Mouse (Mus musculus) hindbrain, embryonic 15.5 days (tissue): Measurements from ENCODE around the gene Ankrd42. TPM values are rescaled to one million over a fixed set of nuclear protein-coding genes. Genes with fewer than 3 reads are reported as not detected.

Experiments used
- ATAC-seq: fragments of 200-750 bp; cut with Nextera tagmentation; 2 replicates; pipeline ENCODE4 v1.8.0; 2017; ENCODE audit warnings: low read depth, moderate number of reproducible peaks, moderate TSS enrichment; ENCODE audit not compliant: low FRiP score
- H3K27ac ChIP-seq: fragments of 300-500 bp; sonication (generic); replicated peaks from 2 replicates; pipeline ENCODE4 v1.5.1; 2015; ENCODE audit warnings: mild to moderate bottlenecking, inconsistent platforms
- H3K27me3 ChIP-seq: fragments of 300-500 bp; sonication (generic); 2 replicates; pipeline ENCODE4 v1.6.1; 2015; ENCODE audit warnings: control low read depth, inconsistent platforms
- H3K36me3 ChIP-seq: fragments of 300-500 bp; sonication (generic); 2 replicates; pipeline ENCODE4 v1.6.1; 2015; ENCODE audit warnings: control low read depth, inconsistent platforms
- H3K4me1 ChIP-seq: fragments of 300-500 bp; sonication (generic); replicated peaks from 2 replicates; pipeline ENCODE4 v1.6.1; 2015; ENCODE audit warnings: control low read depth, inconsistent platforms
- H3K4me2 ChIP-seq: fragments of 300-500 bp; sonication (generic); 2 replicates; pipeline ENCODE4 v1.6.1; 2015; ENCODE audit warnings: moderate library complexity, mild to moderate bottlenecking, inconsistent platforms
- H3K4me3 ChIP-seq: fragments of 300-500 bp; sonication (generic); 2 replicates; pipeline ENCODE4 v1.5.1; 2015; ENCODE audit warnings: mild to moderate bottlenecking, inconsistent platforms
- H3K9ac ChIP-seq: fragments of 300-500 bp; sonication (generic); 2 replicates; pipeline ENCODE4 v1.6.1; 2015; ENCODE audit warnings: inconsistent platforms
- H3K9me3 ChIP-seq: fragments of 300-500 bp; sonication (generic); 2 replicates; pipeline ENCODE4 v1.6.1; 2016; ENCODE audit warnings: control low read depth, inconsistent platforms
- WGBS: fragments of 180-500 bp; shearing (Covaris S2); methylation state at CpG from one replicate; pipeline ENCODE4 v1.1.7; 2015; 5-methylcytosine and 5-hydroxymethylcytosine counted together
- polyA plus RNA-seq: library from polyadenylated mRNA; unstranded; fragments of >200 nt; fragmentation: Nextera tagmentation; extraction: Ambion mirVana; gene quantifications from 2 replicates; pipeline ENCODE4 v1.2.1, GENCODE M21; 2015

The Ankrd42 gene
- polyA plus RNA-seq: 22.9 and 24.5 TPM in 2 replicates

DNA sequence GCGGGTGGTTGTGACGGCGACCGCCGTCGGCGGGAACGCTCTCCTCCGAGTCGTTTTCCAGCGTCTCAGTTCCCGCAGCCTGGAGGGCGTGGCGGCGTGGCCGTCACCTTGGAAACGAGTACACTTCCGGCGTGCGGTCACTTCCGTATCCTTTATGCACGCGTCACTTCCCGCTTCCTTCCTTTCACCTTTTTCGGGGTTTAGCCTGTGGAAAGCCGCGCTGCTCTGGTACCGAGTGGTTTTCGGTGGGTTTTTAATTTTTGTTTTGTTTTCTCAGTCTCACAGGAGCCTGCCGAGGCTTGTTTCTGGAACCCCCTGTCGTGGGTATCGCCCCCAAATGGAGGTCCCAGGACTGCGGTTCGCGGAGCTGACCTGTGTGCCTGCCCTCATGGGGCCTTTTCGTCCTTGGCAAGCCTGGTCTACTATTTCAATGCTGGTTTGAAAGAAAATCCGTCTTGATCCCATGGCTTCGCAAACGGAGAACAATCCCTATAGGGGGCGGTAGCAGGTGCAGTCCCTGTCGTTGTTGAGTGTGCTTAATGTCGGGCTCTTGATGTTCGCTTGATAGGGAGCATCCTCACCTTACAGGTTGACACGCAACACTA is at the start of gene Ankrd42:
TSS of gene Ankrd42 (minus strand) at position 122 of the 605 bp plus-strand sequence.
- Histone ChIP-seq H3K4me3 (peak within 1 kb of the TSS; percentile 79), H3K27me3 (no peaks in the 10 kb centered on the region), H3K4me2 (peak within 1 kb of the TSS; percentile 96), H3K36me3 (peaks cover 11% of the 10 kb centered on the region), H3K4me1 (peaks cover 24% of the 10 kb centered on the region), H3K9ac (peak within 1 kb of the TSS; percentile 90), H3K9me3 (no peaks in the 10 kb centered on the region), H3K27ac (peak within 1 kb of the TSS; percentile 84)
- peak; percentile 98 for ATAC-seq
- WGBS: under 1% methylated on average over 44 of the region's 44 CpGs

DNA sequence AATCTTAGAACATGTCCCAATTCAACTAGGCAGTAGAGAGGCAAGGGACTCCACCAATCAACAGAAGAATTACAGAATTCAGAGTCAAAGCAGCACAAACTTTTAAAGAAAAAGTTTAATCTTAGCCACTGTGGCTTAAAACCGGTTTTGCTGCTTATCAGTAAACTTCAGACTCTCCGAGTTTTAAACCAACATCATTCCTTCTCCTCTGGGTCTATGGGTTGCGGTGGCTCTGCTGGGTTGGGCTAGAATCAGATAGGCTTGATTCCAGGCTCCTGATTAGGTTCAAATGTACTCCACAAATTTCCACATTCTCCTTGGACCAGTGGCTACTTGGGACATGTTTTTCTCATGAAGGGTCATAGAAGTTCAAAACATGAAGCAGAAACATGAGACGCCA is 40.4 kb upstream of the Ankrd42 start:
- no peaks in the 10 kb centered on the region for H3K9me3 ChIP-seq
- H3K4me3 ChIP-seq: no peak overlapping the region
- H3K4me2 ChIP-seq: no peak overlapping the region
- H3K27ac ChIP-seq: no peak overlapping the region
- no peaks in the 10 kb centered on the region for H3K4me1 ChIP-seq
- H3K36me3 ChIP-seq: no peaks in the 10 kb centered on the region
- no peak for ATAC-seq
- H3K27me3 ChIP-seq: no peaks in the 10 kb centered on the region
- H3K9ac ChIP-seq: no peak overlapping the region
- 81% methylated on average over 4 of the region's 4 CpGs for WGBS

DNA sequence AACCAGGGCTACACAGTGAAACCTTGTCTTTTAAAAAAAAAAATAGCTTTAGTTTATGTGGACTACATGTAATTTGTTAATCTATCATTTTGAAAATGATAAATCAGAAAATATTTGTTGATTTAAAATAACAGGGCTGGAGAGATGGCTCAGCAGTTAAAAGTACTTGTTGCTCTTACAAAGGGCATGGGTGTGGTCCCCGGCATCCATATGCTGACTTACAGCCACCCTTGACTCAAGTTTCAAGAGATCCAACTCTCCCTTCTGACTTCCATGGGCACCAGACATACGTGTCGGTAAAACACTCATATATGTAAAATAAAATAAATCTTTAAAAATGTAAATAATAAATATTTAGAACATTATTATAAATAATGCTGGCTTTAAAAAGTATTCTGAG is 38.2 kb upstream of the Ankrd42 start:
- Histone ChIP-seq H3K4me1 (peaks cover 5% of the 10 kb centered on the region; the same call in 1 of the 2 replicates), H3K4me3 (no peak overlapping the region), H3K9ac (no peak overlapping the region), H3K36me3 (no peaks in the 10 kb centered on the region), H3K9me3 (no peaks in the 10 kb centered on the region), H3K4me2 (no peak overlapping the region), H3K27me3 (no peaks in the 10 kb centered on the region), H3K27ac (no peak overlapping the region)
- 95% methylated on average over 3 of the region's 3 CpGs for WGBS
- no peak for ATAC-seq

DNA sequence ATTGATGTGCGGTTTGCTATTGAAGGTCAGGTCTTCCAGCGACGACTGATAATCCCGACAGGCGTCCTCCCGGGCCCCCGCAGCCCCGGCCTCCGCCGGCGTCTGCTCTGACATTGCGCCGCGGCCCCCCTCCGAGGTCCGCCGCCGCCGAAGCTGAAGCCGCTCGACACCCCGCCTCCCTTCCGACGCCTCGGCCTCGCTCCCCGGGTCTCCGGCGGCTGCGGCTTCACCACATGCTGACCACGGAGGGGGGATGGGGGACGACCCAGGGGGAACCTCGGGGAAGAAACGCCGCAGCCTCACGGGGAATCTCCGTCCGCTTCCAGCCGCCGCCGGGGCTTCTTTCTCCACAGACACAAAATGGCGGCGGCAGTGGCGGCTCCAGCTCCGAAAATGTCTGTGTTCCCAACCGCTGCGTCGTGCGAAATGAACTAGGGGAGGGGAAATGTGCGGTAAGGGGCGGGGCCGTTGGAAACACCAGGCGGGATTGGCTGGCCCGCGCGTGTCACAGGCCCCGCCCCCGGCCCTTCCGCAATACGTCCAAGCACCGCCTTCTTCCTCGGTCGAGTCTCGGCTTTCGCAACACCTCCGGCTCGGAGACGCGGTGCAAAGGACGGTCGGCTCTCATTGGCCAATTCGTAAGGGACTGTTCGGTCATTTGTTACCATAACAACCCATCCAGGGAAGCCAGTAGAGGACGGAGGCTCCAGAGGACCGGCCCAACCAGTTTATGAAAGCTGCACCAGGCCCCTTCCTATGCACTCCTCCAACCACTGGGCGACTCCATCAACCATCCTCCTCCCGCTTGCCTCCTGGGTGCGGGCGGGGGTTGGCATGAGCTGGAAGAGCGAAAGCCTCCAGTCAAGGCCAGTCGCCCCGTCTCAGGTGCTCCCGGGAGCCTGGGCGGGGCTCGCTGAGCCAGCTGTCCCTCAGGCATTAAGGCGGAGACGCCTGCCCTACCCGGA is 32.8 kb upstream of the Ankrd42 start, which contains the start of gene Pcf11:
TSS of gene Pcf11 (minus strand) at position 428 of the 965 bp plus-strand sequence.
- peak; percentile 99 for ATAC-seq
- Histone ChIP-seq H3K4me3 (peak within 1 kb of the TSS; percentile 100), H3K36me3 (no peaks in the 10 kb centered on the region), H3K27ac (peak within 1 kb of the TSS; percentile 97), H3K9me3 (no peaks in the 10 kb centered on the region), H3K9ac (peak within 1 kb of the TSS; percentile 99), H3K4me1 (peaks cover 25% of the 10 kb centered on the region), H3K4me2 (peak within 1 kb of the TSS; percentile 84), H3K27me3 (no peaks in the 10 kb centered on the region)
- under 1% methylated on average over 85 of the region's 88 CpGs for WGBS

DNA sequence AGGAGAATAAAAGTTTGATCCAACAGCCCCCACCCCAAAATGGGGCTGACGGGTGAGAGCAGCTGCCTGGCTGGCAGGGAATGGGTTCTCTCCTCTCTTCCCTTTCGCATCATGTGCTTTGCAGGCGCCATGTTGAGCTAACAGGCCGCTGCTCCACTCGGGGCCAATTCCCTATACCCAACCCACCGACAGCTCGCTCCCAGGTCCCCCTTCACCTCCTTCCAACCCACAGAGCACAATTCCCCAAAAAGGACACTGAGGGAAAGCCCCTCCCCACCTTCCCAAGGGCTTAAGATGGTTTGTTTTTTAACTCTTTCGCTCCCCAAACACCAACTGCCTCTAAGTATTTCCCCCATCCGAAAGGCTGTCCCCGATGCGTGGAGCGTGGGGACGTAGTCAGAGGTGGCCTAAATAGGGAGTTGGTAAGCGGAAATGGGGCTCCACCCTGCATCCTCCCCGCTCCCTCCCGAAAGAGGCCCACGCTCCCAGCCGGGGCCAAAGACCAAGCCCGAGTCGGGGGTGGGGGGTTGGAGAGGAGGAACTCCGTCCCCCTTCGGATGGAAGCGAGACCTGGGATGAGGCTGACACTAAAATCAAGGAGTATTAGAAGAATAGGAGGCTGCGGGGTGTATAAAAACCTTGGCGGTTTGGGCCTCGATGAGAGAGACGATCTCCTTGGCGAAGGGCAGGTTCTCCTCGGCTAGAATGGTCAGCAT is 32.0 kb upstream of the Ankrd42 start:
- peak overlapping the region; percentile 97 for H3K27ac ChIP-seq
- peak overlapping the region; percentile 99 for H3K9ac ChIP-seq
- no peaks in the 10 kb centered on the region for H3K27me3 ChIP-seq
- peak; percentile 2; the same call in 1 of the 2 replicates for ATAC-seq
- H3K36me3 ChIP-seq: no peaks in the 10 kb centered on the region
- H3K4me2 ChIP-seq: peak overlapping the region; percentile 84
- H3K4me3 ChIP-seq: peak overlapping the region; percentile 100
- H3K9me3 ChIP-seq: no peaks in the 10 kb centered on the region
- peaks cover 25% of the 10 kb centered on the region for H3K4me1 ChIP-seq
- WGBS: under 1% methylated on average over 29 of the region's 29 CpGs

DNA sequence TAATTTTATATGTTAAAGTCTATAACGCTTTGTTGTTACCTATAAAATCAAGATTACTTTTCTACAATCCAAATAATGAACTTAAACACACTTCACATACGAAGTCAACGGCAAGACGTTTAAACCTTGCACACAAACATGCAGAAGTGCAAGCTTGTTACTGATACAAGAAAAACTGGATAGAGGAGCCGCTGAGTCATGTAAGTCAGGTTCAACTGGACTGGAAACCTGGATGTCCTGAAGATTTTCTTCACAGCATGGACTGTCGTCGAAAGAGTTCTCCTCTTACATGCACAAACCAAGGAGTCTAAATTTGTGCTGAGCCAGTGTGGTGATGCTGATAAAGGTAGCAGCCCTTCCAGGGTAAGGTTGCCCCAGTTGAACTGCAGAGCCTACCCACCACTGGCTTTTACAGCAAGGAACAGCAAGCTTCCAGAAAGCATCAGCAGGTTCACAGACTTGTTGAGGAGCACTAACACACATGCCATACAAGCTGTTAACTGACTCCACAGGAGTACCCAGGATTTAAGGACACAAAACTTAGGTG is 29.4 kb upstream of the Ankrd42 start:
- ATAC-seq: no peak
- H3K4me1 ChIP-seq: peaks cover 25% of the 10 kb centered on the region
- H3K9me3 ChIP-seq: no peaks in the 10 kb centered on the region
- no peak overlapping the region for H3K27ac ChIP-seq
- no peaks in the 10 kb centered on the region for H3K27me3 ChIP-seq
- no peak overlapping the region for H3K9ac ChIP-seq
- WGBS: 89% methylated on average over 7 of the region's 7 CpGs
- H3K36me3 ChIP-seq: peaks cover 11% of the 10 kb centered on the region
- peak overlapping the region; percentile 84 for H3K4me2 ChIP-seq
- H3K4me3 ChIP-seq: peak overlapping the region; percentile 100; the same call in 1 of the 2 replicates

DNA sequence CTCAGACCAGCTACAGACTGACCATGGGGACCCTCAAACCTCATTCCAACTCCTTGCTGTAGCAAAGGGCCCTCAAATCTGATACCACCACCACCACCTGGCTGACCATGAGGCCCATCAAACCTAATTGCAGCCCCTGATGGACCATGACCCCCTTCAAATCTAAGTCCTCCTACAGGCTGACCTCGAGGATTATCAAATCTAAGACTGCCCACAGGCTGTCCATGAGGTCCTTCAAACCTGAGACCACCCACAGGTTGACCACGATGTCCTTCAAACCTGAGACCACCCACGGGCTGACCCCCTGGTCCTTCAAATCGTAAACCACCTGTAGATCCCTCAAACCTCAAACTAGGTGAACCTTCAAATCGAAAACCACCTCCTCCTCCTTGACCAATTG is 21.1 kb upstream of the Ankrd42 start:
- 98% methylated on average over 5 of the region's 5 CpGs for WGBS
- Histone ChIP-seq H3K27me3 (no peaks in the 10 kb centered on the region), H3K9ac (no peak overlapping the region), H3K36me3 (peaks cover 66% of the 10 kb centered on the region), H3K4me3 (no peak overlapping the region), H3K4me2 (no peak overlapping the region), H3K9me3 (no peaks in the 10 kb centered on the region), H3K4me1 (peaks cover 15% of the 10 kb centered on the region), H3K27ac (no peak overlapping the region)
- no peak for ATAC-seq

DNA sequence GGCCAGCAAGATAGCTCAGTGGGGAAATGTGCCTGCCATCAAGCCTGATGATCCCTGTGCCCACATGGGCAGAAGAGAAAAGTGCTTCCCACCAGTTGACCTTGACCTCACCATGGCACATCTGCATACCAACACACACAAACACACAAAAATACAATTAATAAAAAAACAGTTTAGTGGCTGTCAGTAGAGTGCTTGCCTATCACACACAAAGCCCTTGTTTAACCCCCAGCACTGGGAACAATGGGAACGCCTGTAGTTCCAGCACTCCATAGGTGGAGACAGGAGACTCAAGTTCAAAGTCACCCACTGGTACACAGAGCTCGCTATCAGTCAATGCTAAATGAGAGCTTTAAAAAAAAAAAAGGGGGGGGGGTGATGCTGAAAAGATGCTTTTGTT is 19.4 kb upstream of the Ankrd42 start:
- Histone ChIP-seq H3K9me3 (no peaks in the 10 kb centered on the region), H3K4me3 (no peak overlapping the region), H3K4me2 (no peak overlapping the region), H3K27me3 (no peaks in the 10 kb centered on the region), H3K9ac (no peak overlapping the region), H3K27ac (no peak overlapping the region), H3K4me1 (peaks cover 15% of the 10 kb centered on the region), H3K36me3 (peaks cover 57% of the 10 kb centered on the region)
- 73% methylated on average over 2 of the region's 2 CpGs for WGBS
- no peak for ATAC-seq

DNA sequence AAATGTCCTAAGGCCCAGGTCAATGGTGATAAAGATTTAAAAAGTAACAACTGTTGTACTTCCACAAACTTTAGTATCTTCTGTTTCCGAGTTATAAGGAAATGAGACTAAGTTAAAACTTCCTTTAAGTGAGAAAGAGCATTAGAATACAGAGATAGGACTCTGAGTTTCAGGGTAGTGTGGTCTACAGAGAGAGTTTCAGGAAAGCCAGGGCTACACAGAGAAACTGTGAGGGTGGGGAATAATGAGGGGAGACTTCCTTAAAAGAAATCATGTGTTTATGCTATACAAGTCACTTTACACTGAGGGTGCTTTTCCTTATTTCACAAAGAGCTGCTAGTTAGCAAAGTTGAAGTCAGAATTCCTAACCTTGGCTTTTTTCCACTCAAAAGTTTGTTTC is 16.4 kb upstream of the Ankrd42 start:
- no peak overlapping the region for H3K27ac ChIP-seq
- peaks cover 35% of the 10 kb centered on the region for H3K36me3 ChIP-seq
- H3K9ac ChIP-seq: no peak overlapping the region
- no peak for ATAC-seq
- H3K9me3 ChIP-seq: no peaks in the 10 kb centered on the region
- H3K4me3 ChIP-seq: no peak overlapping the region
- peaks cover 15% of the 10 kb centered on the region for H3K4me1 ChIP-seq
- H3K27me3 ChIP-seq: no peaks in the 10 kb centered on the region
- 91% methylated on average over 1 of the region's 1 CpGs for WGBS
- H3K4me2 ChIP-seq: no peak overlapping the region

DNA sequence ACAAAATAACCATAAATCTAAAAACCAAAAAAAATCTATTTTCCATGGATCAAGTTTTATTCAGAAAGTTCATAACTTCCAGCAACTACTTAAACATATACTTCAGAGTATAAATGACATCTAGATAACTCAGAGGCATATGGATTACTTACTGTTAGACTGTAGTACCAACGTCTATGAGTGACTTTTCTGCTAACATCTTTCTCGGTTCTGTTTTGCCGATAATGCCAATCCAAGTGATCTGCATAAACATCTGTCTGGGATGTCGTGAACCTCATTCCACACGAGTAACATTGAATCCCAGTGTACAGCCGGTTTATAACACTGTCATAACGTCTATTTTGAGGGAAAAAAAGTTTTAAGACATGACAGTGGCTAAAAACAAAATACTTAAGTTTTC is 10.8 kb upstream of the Ankrd42 start:
- Histone ChIP-seq H3K4me2 (no peak overlapping the region), H3K9me3 (no peaks in the 10 kb centered on the region), H3K27ac (no peak overlapping the region), H3K4me3 (no peak overlapping the region), H3K36me3 (peaks cover 28% of the 10 kb centered on the region), H3K27me3 (no peaks in the 10 kb centered on the region), H3K4me1 (no peaks in the 10 kb centered on the region), H3K9ac (no peak overlapping the region)
- ATAC-seq: no peak
- 86% methylated on average over 7 of the region's 7 CpGs for WGBS

DNA sequence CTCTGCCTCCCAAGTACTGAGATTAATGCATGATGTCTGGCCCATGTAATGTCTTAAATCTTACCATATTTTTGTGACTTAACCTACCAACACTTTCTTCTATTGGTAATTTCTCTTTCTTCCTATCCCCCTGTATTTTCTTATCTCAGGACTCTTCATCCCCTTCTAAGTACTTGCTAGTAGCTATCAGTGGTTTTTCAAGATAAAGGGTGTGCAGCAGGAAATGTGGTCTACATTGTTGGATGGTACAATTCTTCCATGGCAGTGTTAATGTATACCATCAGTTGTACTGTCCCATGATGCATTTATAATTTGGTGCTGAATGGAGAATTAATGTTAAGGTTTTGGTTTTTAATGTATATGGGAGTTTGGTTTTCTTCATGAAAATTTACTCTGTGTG is 5.4 kb upstream of the Ankrd42 start:
- Histone ChIP-seq H3K4me1 (peaks cover 13% of the 10 kb centered on the region), H3K27ac (no peak overlapping the region), H3K9me3 (no peaks in the 10 kb centered on the region), H3K4me2 (no peak overlapping the region), H3K27me3 (no peaks in the 10 kb centered on the region), H3K4me3 (no peak overlapping the region), H3K36me3 (peaks cover 37% of the 10 kb centered on the region), H3K9ac (no peak overlapping the region)
- ATAC-seq: no peak
